Mouse (Mus musculus) C2C12 (cell line): ENCODE data around the gene Gm19402. TPM values are rescaled to one million over a fixed set of nuclear protein-coding genes. Genes with fewer than 3 reads are reported as not detected.

Experiments used
- H3K27me3 ChIP-seq: one replicate; pipeline ENCODE4 v1.6.1; 2011; ENCODE audit not compliant: control insufficient read depth, insufficient read depth, insufficient read length
- H3K36me3 ChIP-seq: one replicate; pipeline ENCODE4 v1.6.1; 2011; ENCODE audit not compliant: control insufficient read depth, insufficient read depth
- H3K4me3 ChIP-seq: one replicate; pipeline ENCODE4 v1.5.1; 2011; ENCODE audit warnings: mild to moderate bottlenecking, control low read depth; ENCODE audit not compliant: poor library complexity, insufficient read depth, severe bottlenecking
- H3K79me2 ChIP-seq: one replicate; pipeline ENCODE4 v1.6.1; 2011; ENCODE audit not compliant: control insufficient read depth, insufficient read depth
- H3K79me3 ChIP-seq: one replicate; pipeline ENCODE4 v1.6.1; 2011; ENCODE audit warnings: low read depth, control low read depth
- H3ac ChIP-seq: one replicate; pipeline ENCODE3; 2011; ENCODE audit warnings: low read depth; ENCODE audit not compliant: control insufficient read depth, insufficient read length
- CEBPB ChIP-seq: IDR thresholded peaks from one replicate; pipeline ENCODE4 v1.6.1; 2011; ENCODE audit warnings: low read depth, mild to moderate bottlenecking, control low read depth, moderate library complexity
- CTCF ChIP-seq: IDR thresholded peaks from one replicate; pipeline ENCODE4 v1.5.1; 2011; ENCODE audit not compliant: control insufficient read depth, insufficient read depth, insufficient read length
- FOSL1 ChIP-seq: IDR thresholded peaks from one replicate; pipeline ENCODE4 v1.8.0; 2011; ENCODE audit warnings: mild to moderate bottlenecking, low read length; ENCODE audit not compliant: poor library complexity, insufficient read depth, severe bottlenecking
- MAX ChIP-seq: IDR thresholded peaks from one replicate; pipeline ENCODE4 v1.6.1; 2011; ENCODE audit warnings: mild to moderate bottlenecking, control low read depth
- MYOD1 ChIP-seq: IDR thresholded peaks from one replicate; pipeline ENCODE4 v1.6.1; 2011; ENCODE audit warnings: low read depth; ENCODE audit not compliant: control insufficient read depth, insufficient read length
- MYOG ChIP-seq: IDR thresholded peaks from one replicate; pipeline ENCODE4 v1.6.1; 2011; ENCODE audit not compliant: control insufficient read depth, insufficient read length; ENCODE audit errors: extremely low read depth
- USF1 ChIP-seq: IDR thresholded peaks from one replicate; pipeline ENCODE4 v1.6.1; 2011; ENCODE audit warnings: low read depth, mild to moderate bottlenecking, control low read depth, moderate library complexity
- polyA plus RNA-seq: library from polyadenylated mRNA; unstranded; fragments of >200 nt; fragmentation: generic; extraction: Trizol; gene quantifications from one replicate; pipeline ENCODE4 v1.2.1, GENCODE M21; 2012; ENCODE audit warnings: missing spikeins

The Gm19402 gene
- polyA plus RNA-seq, 1 experiment, result not detected

DNA sequence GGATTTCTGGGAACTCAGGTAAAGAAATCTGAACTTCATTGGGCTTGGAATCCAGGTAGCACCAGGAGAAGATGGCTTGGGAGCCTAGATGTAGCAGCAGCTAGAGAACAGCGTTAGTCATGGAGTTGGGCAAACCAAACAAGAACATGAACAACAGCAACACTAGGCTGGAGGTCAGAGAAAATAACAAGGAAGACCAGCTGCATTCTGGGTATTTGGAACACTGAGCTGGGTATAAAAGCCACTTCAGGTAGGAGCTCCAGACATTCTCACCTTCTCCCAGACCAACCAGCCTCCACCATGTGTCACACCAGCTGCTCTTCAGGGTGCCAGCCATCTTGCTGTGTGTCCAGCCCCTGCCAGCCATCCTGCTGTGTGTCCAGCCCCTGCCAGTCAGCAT, 15.8 kb upstream of the Gm19402 start, which contains the start of gene Gm10272:
Gm10272 (plus strand) TSS at position 301 of the 400 bp plus-strand sequence.
- Histone ChIP-seq H3K36me3 (no peaks in the 10 kb centered on the region), H3K79me3 (no peaks in the 10 kb centered on the region), H3K4me3 (no peak within 1 kb of the TSS), H3K27me3 (peaks cover 5% of the 10 kb centered on the region), H3K79me2 (no peaks in the 10 kb centered on the region), H3ac (no peak within 1 kb of the TSS)
- TF ChIP-seq MAX, result no peak
- TF ChIP-seq USF1, result no peak
- TF ChIP-seq FOSL1, result no peak
- no peak for TF ChIP-seq CTCF
- TF ChIP-seq MYOG, result no peak
- no peak for TF ChIP-seq CEBPB
- no peak for TF ChIP-seq MYOD1

DNA sequence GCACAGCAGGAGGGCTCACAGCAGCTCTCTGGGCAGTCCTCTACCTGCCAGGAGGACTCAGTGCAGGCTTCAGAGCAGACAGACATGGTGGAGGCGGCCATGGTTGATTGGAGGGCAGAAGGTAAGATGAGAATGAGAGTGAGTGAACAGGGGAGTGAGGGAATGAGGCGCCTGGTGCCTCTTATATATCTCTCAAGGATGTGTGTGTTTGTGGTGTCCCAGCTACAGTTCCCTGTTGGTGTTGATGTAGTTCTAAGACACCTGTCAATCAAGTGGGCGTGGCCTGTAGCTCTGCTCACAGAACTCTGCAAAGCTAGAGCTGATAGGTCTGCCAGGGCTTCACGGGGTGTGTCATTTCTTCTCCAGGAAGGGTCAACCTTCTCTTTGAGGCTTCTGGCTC, 6.6 kb upstream of the Gm19402 start, which contains the start of gene Gm9508:
Gm9508 (minus strand) TSS at position 101 of the 400 bp plus-strand sequence.
- no peak for TF ChIP-seq MYOD1
- TF ChIP-seq MYOG, result no peak
- no peak for TF ChIP-seq CEBPB
- no peak for TF ChIP-seq USF1
- TF ChIP-seq FOSL1, result no peak
- TF ChIP-seq CTCF, result no peak
- TF ChIP-seq MAX, result no peak
- no peaks in the 10 kb centered on the region for H3K36me3 ChIP-seq

DNA sequence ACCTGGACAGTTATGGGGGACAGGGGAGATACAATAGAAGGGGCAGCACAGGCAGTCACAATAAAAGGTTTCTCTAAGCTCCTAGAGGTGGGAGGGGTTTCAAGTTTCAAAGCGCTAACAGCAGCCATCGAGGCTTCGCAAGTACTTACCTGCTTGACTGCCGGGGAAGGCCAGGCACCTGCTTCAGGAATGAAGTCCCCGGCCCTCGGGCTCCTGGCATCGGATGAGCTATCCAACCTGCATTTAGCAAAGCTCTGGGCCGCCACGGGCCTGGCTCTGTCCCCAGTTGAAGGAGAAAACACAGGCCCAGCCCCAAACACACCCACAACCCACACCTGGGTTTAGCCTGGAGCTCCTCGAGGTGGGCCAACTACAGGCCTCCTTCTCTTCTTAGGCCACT, 3.5 kb downstream of the Gm19402 start:
- TF ChIP-seq FOSL1, result no peak
- TF ChIP-seq USF1, result no peak
- no peak for TF ChIP-seq MYOD1
- H3K79me3 ChIP-seq, result no peaks in the 10 kb centered on the region
- peaks cover 95% of the 10 kb centered on the region for H3K27me3 ChIP-seq
- H3K4me3 ChIP-seq, result no peak overlapping the region
- H3K79me2 ChIP-seq, result no peaks in the 10 kb centered on the region
- H3K36me3 ChIP-seq, result no peaks in the 10 kb centered on the region
- H3ac ChIP-seq, result no peak overlapping the region

More for the DNA sequence above, 6.6 kb upstream of the Gm19402 start, which contains the start of gene Gm9508:
- Histone ChIP-seq H3K79me2 (no peaks in the 10 kb centered on the region), H3K79me3 (no peaks in the 10 kb centered on the region), H3ac (no peak within 1 kb of the TSS), H3K27me3 (peaks cover 24% of the 10 kb centered on the region), H3K4me3 (no peak within 1 kb of the TSS)

DNA sequence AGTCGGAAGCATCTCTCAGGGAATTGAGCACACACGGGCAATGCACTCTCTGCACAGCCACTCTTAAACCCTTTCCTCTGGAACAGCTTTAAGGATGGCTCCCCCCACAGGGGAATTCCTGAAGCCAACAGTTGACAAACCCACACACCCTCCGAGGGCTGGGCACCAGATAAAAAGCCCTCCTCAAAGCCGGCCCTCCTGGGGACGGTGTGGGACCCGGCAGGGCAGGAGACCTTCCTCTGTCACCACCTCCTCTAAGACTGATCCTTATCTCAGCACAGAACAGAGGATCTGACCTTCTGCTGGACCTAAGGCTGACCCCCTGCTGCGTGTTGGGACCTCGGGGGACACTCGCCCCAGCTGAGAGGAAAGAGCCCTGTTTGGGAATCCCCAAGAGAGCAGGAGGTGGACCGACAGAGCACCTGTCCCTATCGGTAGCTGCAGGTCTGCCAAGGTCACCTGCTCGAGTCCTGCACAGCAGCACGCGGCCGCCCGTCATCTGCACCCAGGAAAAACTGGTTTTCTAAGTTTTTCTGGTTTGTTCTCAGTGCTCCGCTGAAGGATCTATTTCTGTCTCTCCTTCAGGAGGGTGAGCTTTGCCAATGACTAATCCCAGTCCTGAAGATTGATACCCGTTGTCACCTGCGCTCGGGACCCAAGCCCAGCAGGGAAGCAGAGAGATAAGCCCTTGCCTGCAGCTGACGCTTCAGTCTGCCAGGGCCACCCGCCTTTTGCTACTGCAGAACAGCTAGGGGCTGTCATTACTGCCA, 4.5 kb downstream of the Gm19402 start, which contains the start of gene Tspear:
Tspear (plus strand) TSS at position 675 of the 770 bp plus-strand sequence.
- H3K4me3 ChIP-seq, result no peak within 1 kb of the TSS
- H3K79me2 ChIP-seq, result no peaks in the 10 kb centered on the region
- H3K27me3 ChIP-seq, result peaks cover 91% of the 10 kb centered on the region
- no peaks in the 10 kb centered on the region for H3K36me3 ChIP-seq
- H3ac ChIP-seq, result no peak within 1 kb of the TSS
- no peaks in the 10 kb centered on the region for H3K79me3 ChIP-seq
- TF ChIP-seq USF1, result no peak
- TF ChIP-seq CTCF, result no peak
- no peak for TF ChIP-seq MYOG
- no peak for TF ChIP-seq MYOD1
- TF ChIP-seq MAX, result no peak
- TF ChIP-seq CEBPB, result no peak
- no peak for TF ChIP-seq FOSL1

DNA sequence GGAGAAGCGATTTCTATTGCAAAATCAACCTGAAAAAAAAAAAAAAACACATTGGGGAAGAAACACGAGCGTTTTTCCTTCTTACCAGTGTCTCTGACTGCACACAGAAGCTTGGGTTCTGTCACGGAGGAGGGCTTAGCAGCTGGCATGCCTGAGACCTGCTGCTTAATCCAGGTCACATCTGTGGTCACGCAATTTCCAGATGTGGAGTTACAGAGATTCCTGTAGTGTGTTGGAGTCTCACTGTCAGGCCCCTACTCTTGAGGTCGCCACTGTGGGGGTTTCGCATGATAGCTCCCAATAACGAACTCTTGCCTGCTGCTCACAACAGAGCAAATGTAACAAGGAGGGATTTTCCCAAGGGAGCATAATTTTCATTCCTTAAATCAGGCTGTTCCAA, 6.4 kb downstream of the Gm19402 start:
- no peaks in the 10 kb centered on the region for H3K79me2 ChIP-seq
- H3K4me3 ChIP-seq, result no peak overlapping the region
- H3K27me3 ChIP-seq, result peaks cover 75% of the 10 kb centered on the region
- no peak overlapping the region for H3ac ChIP-seq
- no peaks in the 10 kb centered on the region for H3K79me3 ChIP-seq
- no peaks in the 10 kb centered on the region for H3K36me3 ChIP-seq
- no peak for TF ChIP-seq FOSL1
- no peak for TF ChIP-seq CEBPB
- TF ChIP-seq MYOD1, result no peak
- TF ChIP-seq MAX, result no peak
- no peak for TF ChIP-seq USF1
- no peak for TF ChIP-seq MYOG
- no peak for TF ChIP-seq CTCF

DNA sequence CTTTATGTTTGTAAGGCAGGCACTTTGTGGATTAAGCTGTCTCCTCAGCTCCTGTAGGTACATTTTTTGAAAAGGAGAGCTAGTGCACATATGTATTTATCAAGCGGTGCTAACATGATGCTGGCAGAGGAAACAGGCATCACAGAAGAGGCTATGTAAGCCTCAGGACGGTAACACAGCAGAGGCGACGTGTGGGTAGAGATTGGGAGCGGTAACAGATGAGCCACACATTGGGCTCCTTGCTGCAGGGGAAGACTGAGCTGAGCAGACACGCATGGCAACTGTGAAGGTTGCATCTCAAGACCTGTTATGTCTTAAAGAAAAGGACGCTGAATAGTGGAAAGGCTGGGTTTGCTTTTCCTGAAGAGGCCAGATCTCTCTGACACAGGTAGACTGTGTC, 7.6 kb downstream of the Gm19402 start:
- Histone ChIP-seq H3K27me3 (peaks cover 74% of the 10 kb centered on the region), H3K79me3 (no peaks in the 10 kb centered on the region), H3ac (no peak overlapping the region), H3K79me2 (no peaks in the 10 kb centered on the region), H3K36me3 (no peaks in the 10 kb centered on the region), H3K4me3 (no peak overlapping the region)
- TF ChIP-seq USF1, result no peak
- TF ChIP-seq MAX, result no peak
- TF ChIP-seq FOSL1, result no peak
- TF ChIP-seq CEBPB, result no peak
- no peak for TF ChIP-seq MYOG
- TF ChIP-seq MYOD1, result no peak
- no peak for TF ChIP-seq CTCF
